9 mouse cellular contexts compared by ENCODE assay signal in the genomic region with DNA sequence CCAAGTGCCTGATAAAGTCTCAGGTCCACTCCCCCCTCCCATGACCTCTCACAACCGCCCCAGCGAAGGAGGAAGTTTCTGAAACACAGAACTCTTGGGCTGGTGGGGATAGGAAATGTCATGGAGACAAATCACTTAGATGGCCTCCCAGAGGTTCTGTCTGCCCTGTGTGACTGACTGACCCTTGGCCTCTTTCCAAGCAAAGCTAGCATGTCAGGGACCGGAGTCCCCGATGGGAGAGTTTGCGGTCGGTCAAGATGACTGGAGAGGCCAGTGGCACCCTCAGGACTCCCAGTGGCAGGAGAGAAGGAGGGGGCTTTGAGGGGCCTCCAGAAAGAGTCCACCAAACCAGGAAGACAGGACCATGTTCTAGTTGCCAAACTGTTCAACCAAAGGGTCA. TPM values are rescaled to one million over a fixed set of nuclear protein-coding genes. Genes with fewer than 3 reads are reported as not detected.
A peak's percentile ranks its signal among the peaks of the same experiment; 100 is the strongest.
DNase-seq lines count a peak whose midpoint lies in the region; ATAC-seq and TF ChIP-seq lines count a peak whose summit lies in the region.
"Had no signal": no experiment of that assay in that cellular context is flagged by ENCODE, and none has a peak within 500 bp of the region (broad histone marks: within the 10 kb centered on the region; RNA-seq: fewer than 3 reads in every experiment).

No protein-coding gene starts in this region.

- H3K4me2 ChIP-seq in limb, embryonic 12.5 days: peak overlapping the region; percentile 97
- peak overlapping the region; percentile 94 for H3K4me2 ChIP-seq in stomach, embryonic 14.5 days (replicated peaks; ENCODE audit: low read depth, low read length)

- H3K79me2 ChIP-seq in liver, adult 2 months (ENCODE audit: control insufficient read depth, insufficient read depth, low read length): no peaks in the 10 kb centered on the region

- ATAC-seq in limb, embryonic 12.5 days (ENCODE audit: insufficient number of reproducible peaks, insufficient read depth, low FRiP score, low TSS enrichment, low read depth): no peak
- no peak for ATAC-seq in stomach, embryonic 14.5 days (ENCODE audit: insufficient number of reproducible peaks, insufficient read depth, low FRiP score, low read depth)

- no peak overlapping the region for H3K9ac ChIP-seq in liver, adult 2 months (ENCODE audit: low read depth, low read length)
- H3K9ac ChIP-seq in limb, embryonic 12.5 days (replicated peaks): peak overlapping the region; percentile 91
- H3K9ac ChIP-seq in stomach, embryonic 14.5 days (replicated peaks; ENCODE audit: low read depth, low read length): no peak overlapping the region

- no peak for TF ChIP-seq CTCF in liver, adult 2 months (IDR thresholded peaks at IDR 0.05; ENCODE audit: low read depth, low read length)

- TF ChIP-seq POLR2A in liver, adult 2 months (IDR thresholded peaks at IDR 0.05; ENCODE audit: extremely low read depth, insufficient read depth, low read length): no peak

- H3K27me3 ChIP-seq in liver, adult 2 months (ENCODE audit: control insufficient read depth, insufficient read depth, low read length): no peaks in the 10 kb centered on the region
- H3K27me3 ChIP-seq in limb, embryonic 12.5 days: no peaks in the 10 kb centered on the region
- H3K27me3 ChIP-seq in stomach, embryonic 14.5 days (ENCODE audit: control insufficient read depth, insufficient read depth, low read length): no peaks in the 10 kb centered on the region

- intact Hi-C loops in heart, postnatal 10 days (cut with DNase I): no loop called here

- no peak overlapping the region for H3K4me3 ChIP-seq in liver, adult 2 months (ENCODE audit: insufficient read depth, low read depth, low read length)
- peak overlapping the region; percentile 85 for H3K4me3 ChIP-seq in limb, embryonic 12.5 days (replicated peaks)
- H3K4me3 ChIP-seq in stomach, embryonic 14.5 days (ENCODE audit: low read depth, low read length): peak overlapping the region; percentile 66

- 24% methylated on average over 6 of the region's 6 CpGs for WGBS in liver, adult 2 months
- 26% methylated on average over 6 of the region's 6 CpGs for WGBS in limb, embryonic 12.5 days
- 29% methylated on average over 6 of the region's 6 CpGs for WGBS in stomach, embryonic 14.5 days

- H3K27ac ChIP-seq in liver, adult 2 months (replicated peaks; ENCODE audit: insufficient read depth, low read depth, low read length): no peak overlapping the region
- no peak overlapping the region for H3K27ac ChIP-seq in limb, embryonic 12.5 days
- no peak overlapping the region for H3K27ac ChIP-seq in stomach, embryonic 14.5 days (ENCODE audit: low read length)

- no peaks in the 10 kb centered on the region for H3K4me1 ChIP-seq in liver, adult 2 months (ENCODE audit: control insufficient read depth, insufficient read depth, low read length)
- H3K4me1 ChIP-seq in limb, embryonic 12.5 days (replicated peaks): peaks cover 81% of the 10 kb centered on the region
- H3K4me1 ChIP-seq in stomach, embryonic 14.5 days (ENCODE audit: control insufficient read depth, insufficient read depth, low read length): peaks cover 15% of the 10 kb centered on the region; the same call in 1 of the 2 replicates

- no peaks in the 10 kb centered on the region for H3K9me3 ChIP-seq in limb, embryonic 12.5 days
- no peaks in the 10 kb centered on the region for H3K9me3 ChIP-seq in stomach, embryonic 14.5 days (ENCODE audit: control insufficient read depth, low read depth, low read length)

- DNase-seq in liver, adult 2 months (ENCODE audit: extremely low read depth, low read depth, low spot score): peak; percentile 26
- DNase-seq in liver (no peak), MN1 (ENCODE audit: low spot score) (no peak)
- DNase-seq in heart, postnatal 10 days: peak; percentile 33 to 47
- DNase-seq in ovary, postnatal 36 days (ENCODE audit: low spot score): no peak
- DNase-seq in adrenal gland, adult 18-20 months (ENCODE audit: low spot score in 2 of 2): no peak
- DNase-seq: lung, postnatal 4 days had no signal

- peaks cover 5% of the 10 kb centered on the region; the same call in 1 of the 2 replicates for H3K36me3 ChIP-seq in liver, adult 2 months (ENCODE audit: control insufficient read depth, insufficient read depth, low read length)
- H3K36me3 ChIP-seq in limb, embryonic 12.5 days: peaks cover 49% of the 10 kb centered on the region
- peaks cover 12% of the 10 kb centered on the region; the same call in 1 of the 2 replicates for H3K36me3 ChIP-seq in stomach, embryonic 14.5 days (ENCODE audit: control insufficient read depth, insufficient read depth, low read length)

RNA-seq across cellular contexts. Expression of a gene that starts 1.2 kb away (rescaled TPM):
- total RNA-seq in liver, adult 2 months (2014; rRNA removed): under 0.01 TPM in 1 of 2 replicates, not detected in the other
- polyA plus RNA-seq in liver, adult 2 months (2012; rRNA removed): 0.11 and 0.17 TPM in 2 replicates
- total RNA-seq in heart, postnatal 10 days (2021): 100 to 1,000 TPM in 1 of 2 experiments, 10 to 100 TPM in 1; 97.6 to 115 TPM
- polyA plus RNA-seq in limb, embryonic 12.5 days (2016; fragmentation: Nextera tagmentation; extraction: Ambion mirVana): 53.3 and 54.3 TPM in 2 replicates
- 5.5 and 5.7 TPM in 2 replicates for polyA plus RNA-seq in stomach, embryonic 14.5 days (2014; fragmentation: Nextera tagmentation; extraction: Ambion mirVana)
- under 1 TPM; 0.74 to 0.76 TPM for total RNA-seq in adrenal gland, adult 18-20 months (2021)

RNA-seq across cellular contexts. Expression of a gene that starts 9.8 kb away (rescaled TPM):
- total RNA-seq in liver, adult 2 months (2014; rRNA removed): under 0.01 and 0.09 TPM in 2 replicates
- polyA plus RNA-seq in liver, adult 2 months (2012; rRNA removed): 0.02 TPM in 2 replicates
- total RNA-seq in heart, postnatal 10 days (2021): under 1 TPM; 0.02 to 0.10 TPM
- 1.9 and 3.3 TPM in 2 replicates for polyA plus RNA-seq in limb, embryonic 12.5 days (2016; fragmentation: Nextera tagmentation; extraction: Ambion mirVana)
- 1.4 and 2.3 TPM in 2 replicates for polyA plus RNA-seq in stomach, embryonic 14.5 days (2014; fragmentation: Nextera tagmentation; extraction: Ambion mirVana)
- under 1 TPM; 0.13 TPM for total RNA-seq in adrenal gland, adult 18-20 months (2021)

RNA-seq across cellular contexts. Expression of a gene that starts 21.3 kb away (rescaled TPM):
- 5.6 and 6.4 TPM in 2 replicates for total RNA-seq in liver, adult 2 months (2014; rRNA removed)
- 10.7 and 11.2 TPM in 2 replicates for polyA plus RNA-seq in liver, adult 2 months (2012; rRNA removed)
- total RNA-seq in heart, postnatal 10 days (2021): 1 to 10 TPM; 5.9 to 6.8 TPM
- polyA plus RNA-seq in limb, embryonic 12.5 days (2016; fragmentation: Nextera tagmentation; extraction: Ambion mirVana): 35.8 and 39.0 TPM in 2 replicates
- polyA plus RNA-seq in stomach, embryonic 14.5 days (2014; fragmentation: Nextera tagmentation; extraction: Ambion mirVana): 22.1 and 23.1 TPM in 2 replicates
- total RNA-seq in adrenal gland, adult 18-20 months (2021): 10 to 100 TPM in 1 of 2 experiments, 1 to 10 TPM in 1; 9.6 to 10.9 TPM

RNA-seq across cellular contexts. Expression of a gene that starts 21.4 kb away (rescaled TPM):
- total RNA-seq in liver, adult 2 months (2014; rRNA removed): 3.7 and 6.2 TPM in 2 replicates
- polyA plus RNA-seq in liver, adult 2 months (2012; rRNA removed): 23.5 and 35.4 TPM in 2 replicates
- 10 to 100 TPM; 32.5 to 45.2 TPM for total RNA-seq in heart, postnatal 10 days (2021)
- polyA plus RNA-seq in limb, embryonic 12.5 days (2016; fragmentation: Nextera tagmentation; extraction: Ambion mirVana): 175 and 180 TPM in 2 replicates
- 155 and 163 TPM in 2 replicates for polyA plus RNA-seq in stomach, embryonic 14.5 days (2014; fragmentation: Nextera tagmentation; extraction: Ambion mirVana)
- total RNA-seq in adrenal gland, adult 18-20 months (2021): 10 to 100 TPM; 48.4 to 53.4 TPM

RNA-seq across cellular contexts. Expression of a gene that starts 47.0 kb away (rescaled TPM):
- total RNA-seq in liver, adult 2 months (2014; rRNA removed): 0.18 and 0.20 TPM in 2 replicates
- 0.40 and 0.46 TPM in 2 replicates for polyA plus RNA-seq in liver, adult 2 months (2012; rRNA removed)
- total RNA-seq in heart, postnatal 10 days (2021): 10 to 100 TPM; 29.9 to 36.5 TPM
- 3.0 and 4.8 TPM in 2 replicates for polyA plus RNA-seq in limb, embryonic 12.5 days (2016; fragmentation: Nextera tagmentation; extraction: Ambion mirVana)
- polyA plus RNA-seq in stomach, embryonic 14.5 days (2014; fragmentation: Nextera tagmentation; extraction: Ambion mirVana): 8.8 and 10.0 TPM in 2 replicates
- total RNA-seq in adrenal gland, adult 18-20 months (2021): 10 to 100 TPM; 32.8 to 39.8 TPM

Comparison
In these comparisons a context has a peak if more than half of its experiments do, and no peak if none do; other contexts are left out.
1. DNase-seq: peak in liver, adult 2 months (single experiment) and heart, postnatal 10 days (2 of 2); none in liver (single experiment), ovary, postnatal 36 days (single experiment), adrenal gland, adult 18-20 months (0 of 2) and MN1 (single experiment).
2. RNA of a gene that starts 1.2 kb away (total RNA-seq): 97.6 to 115 TPM in heart, postnatal 10 days; 0.74 to 0.76 TPM in adrenal gland, adult 18-20 months and under 0.01 TPM in liver, adult 2 months; every median in the first group is over 10 times any median in the second.